Mouse (Mus musculus) G1E (cell line): Measurements from ENCODE around the gene Tlr8.

ENCODE experiments used
- CTCF ChIP-seq: IDR thresholded peaks from 2 replicates; pipeline ENCODE4 v1.5.1; 2012; ENCODE audit warnings: low read depth, low read length, inconsistent platforms, mixed read lengths
- GATA1 ChIP-seq: IDR thresholded peaks from 2 replicates; pipeline ENCODE4 v1.6.1; 2012; ENCODE audit warnings: borderline replicate concordance, low read length, inconsistent platforms, mixed read lengths
- POLR2AphosphoS5 ChIP-seq: IDR thresholded peaks from 2 replicates; pipeline ENCODE4 v1.6.1; 2012; ENCODE audit warnings: low read depth, low read length, inconsistent platforms; ENCODE audit not compliant: insufficient replicate concordance

- TF ChIP-seq CTCF, result no peak
- TF ChIP-seq POLR2AphosphoS5, result no peak
- TF ChIP-seq GATA1, result no peak
Measured at GRCm38 (mm10) chrX:167211871-167212555, 52.1 kb downstream of the Tlr8 start.
